Mouse (Mus musculus) lung, postnatal 0 days (tissue): ENCODE data around the gene Cyp2d11. TPM values are rescaled to one million over a fixed set of nuclear protein-coding genes. Genes with fewer than 3 reads are reported as not detected.
"Not testable (repeated sequence)": the region's sequence is repeated elsewhere in the genome, so short reads cannot be mapped to it uniquely, and the experiment has no call there.

Experiments
- ATAC-seq: fragments of 200-750 bp; cut with Nextera tagmentation; 2 replicates; pipeline ENCODE4 v1.8.0; 2017; ENCODE audit warnings: moderate library complexity
- DNase-seq: peaks from one replicate; pipeline ENCODE4 v3.0.0-alpha.2; 2016; ENCODE audit warnings: low spot score
- H3K27ac ChIP-seq: fragments of 300-500 bp; sonication (generic); 2 replicates; pipeline ENCODE4 v1.5.1; 2014; ENCODE audit warnings: antibody characterized with exemption, mild to moderate bottlenecking, low read length, mixed read lengths
- H3K27me3 ChIP-seq: fragments of 300-500 bp; sonication (generic); replicated peaks from 2 replicates; pipeline ENCODE4 v1.6.1; 2014; ENCODE audit warnings: low read length, mixed read lengths; ENCODE audit not compliant: insufficient read depth
- H3K36me3 ChIP-seq: fragments of 300-500 bp; sonication (generic); 2 replicates; pipeline ENCODE4 v1.6.1; 2014; ENCODE audit warnings: low read length, mixed read lengths; ENCODE audit not compliant: insufficient read depth
- H3K4me1 ChIP-seq: fragments of 300-500 bp; sonication (generic); 2 replicates; pipeline ENCODE4 v1.6.1; 2014; ENCODE audit warnings: antibody characterized with exemption, low read depth, low read length, mixed read lengths; ENCODE audit not compliant: insufficient read depth
- H3K4me2 ChIP-seq: fragments of 300-500 bp; sonication (generic); replicated peaks from 2 replicates; pipeline ENCODE4 v1.6.1; 2014; ENCODE audit warnings: low read depth, mild to moderate bottlenecking, low read length, moderate library complexity, mixed read lengths
- H3K4me3 ChIP-seq: fragments of 300-500 bp; sonication (generic); 2 replicates; pipeline ENCODE4 v1.5.1; 2014; ENCODE audit warnings: low read depth, low read length
- H3K9ac ChIP-seq: fragments of 300-500 bp; sonication (generic); replicated peaks from 2 replicates; pipeline ENCODE4 v1.6.1; 2014; ENCODE audit warnings: low read depth, mild to moderate bottlenecking
- H3K9me3 ChIP-seq: fragments of 300-500 bp; sonication (generic); 2 replicates; pipeline ENCODE4 v1.6.1; 2016; ENCODE audit warnings: low read length, mixed read lengths
- CTCF ChIP-seq: IDR thresholded peaks from 2 replicates; pipeline ENCODE4 v1.5.1; 2016; ENCODE audit warnings: antibody characterized with exemption, mild to moderate bottlenecking
- EP300 ChIP-seq: IDR thresholded peaks from 2 replicates; pipeline ENCODE4 v1.6.1; 2016; ENCODE audit warnings: antibody characterized with exemption, mild to moderate bottlenecking, control low read depth
- WGBS: fragments of 180-500 bp; shearing (Covaris S2); extraction: QIAGEN DNeasy Blood & Tissue Kit; methylation state at CpG from one replicate; pipeline ENCODE4 v1.1.7; 2014; 5-methylcytosine and 5-hydroxymethylcytosine counted together
- polyA plus RNA-seq: library from polyadenylated mRNA; unstranded; fragments of >200 nt; fragmentation: Nextera tagmentation; extraction: Ambion mirVana; gene quantifications from 2 replicates; pipeline ENCODE4 v1.2.1, GENCODE M21; 2015

Gene Cyp2d11
- polyA plus RNA-seq, 1 experiment from 2014 or later: not detected

DNA sequence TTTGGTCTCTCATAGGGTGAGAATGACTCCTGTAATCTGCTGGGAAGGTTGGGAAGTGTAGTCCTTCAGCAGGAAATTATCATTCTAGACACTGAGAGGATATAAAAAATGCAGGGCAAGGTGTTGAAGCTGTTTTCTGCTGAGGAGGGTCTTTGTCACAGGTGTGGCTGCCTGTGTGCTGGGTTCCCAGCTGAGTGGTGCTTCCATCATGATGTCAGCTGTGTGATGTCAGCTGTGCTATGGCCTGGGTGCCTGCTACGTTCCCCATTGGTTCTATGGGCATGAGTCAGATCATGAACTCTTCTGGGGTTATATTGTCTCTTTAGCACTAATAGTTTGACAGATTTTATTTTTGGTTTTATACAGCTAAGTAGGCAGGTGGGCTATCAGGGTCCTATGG lies 25.0 kb downstream of the Cyp2d11 start:
- ATAC-seq (no peak; the same call in 1 of the 2 replicates), DNase-seq (no peak)
- H3K9ac ChIP-seq: no peak overlapping the region
- H3K36me3 ChIP-seq: no peaks in the 10 kb centered on the region
- TF ChIP-seq CTCF (no peak), EP300 (no peak)
- no peaks in the 10 kb centered on the region for H3K9me3 ChIP-seq
- no peak overlapping the region for H3K27ac ChIP-seq
- no peak overlapping the region for H3K4me3 ChIP-seq
- WGBS: 87% methylated on average over 1 of the region's 1 CpGs
- H3K4me1 ChIP-seq: no peaks in the 10 kb centered on the region
- no peak overlapping the region for H3K4me2 ChIP-seq
- H3K27me3 ChIP-seq: no peaks in the 10 kb centered on the region

DNA sequence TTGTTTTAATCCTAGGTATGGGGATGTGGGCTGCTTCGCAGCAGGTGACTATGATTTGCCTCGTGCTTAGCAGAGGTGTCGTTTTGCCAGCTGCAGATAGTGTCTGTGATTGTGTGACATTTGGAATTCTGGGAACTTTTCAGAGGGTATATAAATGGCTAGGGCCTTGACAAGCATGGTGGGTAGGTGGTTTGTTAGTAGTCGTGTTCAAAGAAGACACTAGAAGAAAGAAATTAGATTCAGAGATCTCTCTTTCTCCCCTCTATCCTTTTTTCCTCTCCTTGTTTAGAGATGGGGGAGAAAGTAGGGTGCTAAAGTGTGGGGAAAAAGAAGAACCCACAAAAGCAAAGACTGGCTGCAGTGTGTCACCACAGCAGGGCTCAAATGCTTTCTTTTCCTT lies 25.7 kb downstream of the Cyp2d11 start:
- no peak overlapping the region for H3K4me3 ChIP-seq
- no peaks in the 10 kb centered on the region for H3K4me1 ChIP-seq
- no peak overlapping the region for H3K9ac ChIP-seq
- no peak for ATAC-seq
- H3K27ac ChIP-seq: no peak overlapping the region
- WGBS: 82% methylated on average over 4 of the region's 4 CpGs
- no peak overlapping the region for H3K4me2 ChIP-seq
- no peaks in the 10 kb centered on the region for H3K27me3 ChIP-seq
- no peaks in the 10 kb centered on the region for H3K36me3 ChIP-seq
- no peaks in the 10 kb centered on the region for H3K9me3 ChIP-seq
- TF ChIP-seq EP300: no peak
- DNase-seq: no peak

DNA sequence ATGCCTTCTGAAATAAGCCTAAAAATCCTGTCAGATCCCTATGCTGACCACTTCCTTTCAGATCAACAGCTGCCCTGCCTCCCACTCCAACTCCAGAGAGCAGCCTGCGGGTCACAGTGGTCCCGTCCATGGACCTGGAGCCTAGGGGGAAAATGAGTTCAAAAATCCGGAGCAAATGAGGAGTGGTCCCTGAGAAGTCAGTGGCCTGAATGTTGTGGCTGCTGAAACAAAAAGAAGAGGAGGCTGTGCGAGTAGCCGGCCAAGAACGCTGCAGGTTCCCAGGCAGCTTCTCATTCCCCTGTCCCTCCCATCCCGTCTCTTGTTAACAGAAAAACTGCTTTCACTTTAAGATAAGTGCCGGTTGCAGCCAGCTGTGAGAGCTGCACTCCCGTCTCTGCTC lies 29.3 kb downstream of the Cyp2d11 start:
- not testable (repeated sequence) for H3K9me3 ChIP-seq, H3K27me3 ChIP-seq, H3K9ac ChIP-seq, H3K4me3 ChIP-seq, H3K36me3 ChIP-seq, DNase-seq, ATAC-seq, H3K4me2 ChIP-seq, H3K4me1 ChIP-seq, H3K27ac ChIP-seq
- WGBS: 18% methylated on average over 5 of the region's 9 CpGs

DNA sequence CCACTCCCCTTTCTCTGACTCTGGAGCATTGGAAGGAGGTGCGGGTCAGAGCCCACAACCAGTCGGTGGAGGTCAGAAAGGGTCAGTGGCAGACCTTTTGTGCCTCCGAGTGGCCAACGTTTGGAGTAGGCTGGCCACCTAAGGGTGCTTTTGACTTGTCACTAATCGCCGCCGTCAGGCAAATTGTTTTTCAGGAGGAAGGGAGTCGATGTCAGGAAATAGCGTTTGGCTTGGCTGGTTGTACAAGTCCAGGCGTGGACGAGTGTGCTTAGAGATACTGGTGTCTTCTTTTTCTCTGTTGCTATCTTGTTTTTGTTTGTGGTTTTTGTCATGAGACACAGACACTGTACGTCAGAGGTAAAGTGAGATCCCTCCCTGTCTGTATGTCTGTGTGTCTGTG lies 30.0 kb downstream of the Cyp2d11 start:
- DNase-seq, H3K36me3 ChIP-seq: not testable (repeated sequence)

DNA sequence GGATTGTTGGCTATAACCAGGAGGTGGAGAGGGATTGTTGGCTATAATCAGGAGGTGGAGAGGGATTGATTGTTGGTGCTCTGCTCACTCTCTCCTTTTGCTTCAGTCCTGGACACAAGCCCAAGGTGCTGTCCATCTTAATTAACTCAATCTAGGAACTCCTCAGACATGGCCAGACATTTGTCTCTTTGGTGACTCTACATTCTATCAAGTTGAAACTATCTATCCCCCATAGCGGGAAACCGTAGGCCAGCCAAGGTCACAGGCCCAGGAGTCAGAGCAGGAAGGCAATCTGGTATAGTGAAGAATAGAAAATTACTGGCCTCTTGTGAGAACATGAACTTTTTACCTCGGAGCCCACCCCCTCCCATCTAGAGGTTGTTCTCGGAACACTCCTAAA lies 31.6 kb downstream of the Cyp2d11 start:
- Histone ChIP-seq H3K27me3 (no peaks in the 10 kb centered on the region), H3K9me3 (no peaks in the 10 kb centered on the region), H3K4me3 (no peak overlapping the region), H3K36me3 (no peaks in the 10 kb centered on the region), H3K4me1 (no peaks in the 10 kb centered on the region), H3K9ac (no peak overlapping the region), H3K4me2 (no peak overlapping the region), H3K27ac (no peak overlapping the region)
- ATAC-seq (peak; percentile 61), DNase-seq (peak; percentile 48)
- TF ChIP-seq CTCF (no peak), EP300 (no peak)
- 65% methylated on average over 3 of the region's 4 CpGs for WGBS

More for the DNA sequence above, 30.0 kb downstream of the Cyp2d11 start:
- H3K4me2 ChIP-seq, H3K4me1 ChIP-seq, H3K27ac ChIP-seq, H3K9me3 ChIP-seq, H3K27me3 ChIP-seq, H3K9ac ChIP-seq, ATAC-seq, H3K4me3 ChIP-seq: not testable (repeated sequence)
- 67% methylated on average over 6 of the region's 12 CpGs for WGBS

DNA sequence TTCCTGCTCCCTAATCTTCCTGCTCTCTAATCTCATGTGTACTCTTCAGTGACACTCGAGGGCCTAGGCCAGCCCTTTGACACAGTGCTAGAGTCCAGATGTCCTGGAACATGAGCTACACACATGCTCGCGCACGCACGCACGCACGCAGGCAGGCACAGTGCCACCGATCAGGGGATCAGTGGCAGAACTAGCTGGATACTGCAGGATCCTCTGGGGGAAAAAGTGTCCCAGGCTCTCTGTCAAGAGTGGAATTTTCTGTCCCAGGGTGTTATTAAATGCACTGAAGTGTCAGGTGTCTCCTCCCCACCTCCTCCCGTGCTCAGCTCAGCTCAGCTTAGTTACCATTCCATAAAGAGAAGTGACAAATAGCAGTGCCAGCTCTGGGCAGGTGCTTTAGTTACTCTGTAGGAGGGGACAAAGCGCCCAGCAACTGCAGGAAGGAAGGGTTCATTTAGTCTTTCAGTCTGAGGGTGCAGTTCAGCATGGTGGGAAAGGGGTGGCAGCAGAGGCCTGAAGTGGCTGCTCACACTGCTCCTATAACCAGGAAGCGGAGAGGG lies 32.3 kb downstream of the Cyp2d11 start:
- H3K36me3 ChIP-seq: no peaks in the 10 kb centered on the region
- no peak overlapping the region for H3K4me2 ChIP-seq
- no peak overlapping the region; the same call in 1 of the 2 replicates for H3K9ac ChIP-seq
- no peaks in the 10 kb centered on the region for H3K9me3 ChIP-seq
- peak overlapping the region; percentile 66 for H3K27ac ChIP-seq
- TF ChIP-seq EP300 (no peak), CTCF (peak; percentile 69)
- no peaks in the 10 kb centered on the region for H3K4me1 ChIP-seq
- no peaks in the 10 kb centered on the region for H3K27me3 ChIP-seq
- DNase-seq: peak; percentile 87
- 56% methylated on average over 11 of the region's 11 CpGs for WGBS
- H3K4me3 ChIP-seq: no peak overlapping the region
- ATAC-seq: peak; percentile 89
